Mouse (Mus musculus) intestine, postnatal 0 days (tissue): ENCODE results near the gene Ywhab. TPM values are rescaled to one million over a fixed set of nuclear protein-coding genes. Genes with fewer than 3 reads are reported as not detected.

Experiments
- ATAC-seq: fragments of 200-750 bp; cut with Nextera tagmentation; 2 replicates; pipeline ENCODE4 v1.8.0; 2017; ENCODE audit warnings: mild to moderate bottlenecking, moderate TSS enrichment, moderate library complexity
- H3K27ac ChIP-seq: fragments of 300-500 bp; sonication (generic); 2 replicates; pipeline ENCODE4 v1.5.1; 2014; ENCODE audit warnings: mild to moderate bottlenecking, low read depth, low read length, moderate library complexity
- H3K27me3 ChIP-seq: fragments of 300-500 bp; sonication (generic); replicated peaks from 2 replicates; pipeline ENCODE4 v1.6.1; 2014; ENCODE audit warnings: low read length, mixed read lengths; ENCODE audit not compliant: control insufficient read depth, insufficient read depth
- H3K36me3 ChIP-seq: fragments of 300-500 bp; sonication (generic); 2 replicates; pipeline ENCODE4 v1.6.1; 2014; ENCODE audit warnings: mild to moderate bottlenecking, moderate library complexity; ENCODE audit not compliant: control insufficient read depth, insufficient read depth
- H3K4me1 ChIP-seq: fragments of 300-500 bp; sonication (generic); replicated peaks from 2 replicates; pipeline ENCODE4 v1.6.1; 2014; ENCODE audit warnings: antibody characterized with exemption, low read length, mixed read lengths; ENCODE audit not compliant: control insufficient read depth, insufficient read depth
- H3K4me2 ChIP-seq: fragments of 300-500 bp; sonication (generic); replicated peaks from 2 replicates; pipeline ENCODE4 v1.6.1; 2014; ENCODE audit warnings: low read depth, mild to moderate bottlenecking, moderate library complexity
- H3K4me3 ChIP-seq: fragments of 300-500 bp; sonication (generic); 2 replicates; pipeline ENCODE4 v1.5.1; 2014; ENCODE audit warnings: low read depth, low read length
- H3K9ac ChIP-seq: fragments of 300-500 bp; sonication (generic); 2 replicates; pipeline ENCODE4 v1.6.1; 2014; ENCODE audit warnings: mild to moderate bottlenecking, low read depth, low read length
- H3K9me3 ChIP-seq: fragments of 300-500 bp; sonication (generic); 2 replicates; pipeline ENCODE4 v1.6.1; 2016; ENCODE audit warnings: mixed run types; ENCODE audit not compliant: control insufficient read depth
- CTCF ChIP-seq: sonication (generic); IDR thresholded peaks from 2 replicates; pipeline ENCODE4 v1.5.1; 2016; ENCODE audit warnings: low read depth, mild to moderate bottlenecking, control low read depth, antibody characterized with exemption, moderate library complexity
- WGBS: fragments of 180-500 bp; shearing (Covaris S2); extraction: QIAGEN DNeasy Blood & Tissue Kit; methylation state at CpG from one replicate; pipeline ENCODE4 v1.1.7; 2014; 5-methylcytosine and 5-hydroxymethylcytosine counted together
- polyA plus RNA-seq: library from polyadenylated mRNA; unstranded; fragments of >200 nt; fragmentation: Nextera tagmentation; extraction: Ambion mirVana; gene quantifications from 2 replicates; pipeline ENCODE4 v1.2.1, GENCODE M21; 2015

Gene Ywhab
- polyA plus RNA-seq, 1 experiment from 2014 or later, result 180 TPM

DNA sequence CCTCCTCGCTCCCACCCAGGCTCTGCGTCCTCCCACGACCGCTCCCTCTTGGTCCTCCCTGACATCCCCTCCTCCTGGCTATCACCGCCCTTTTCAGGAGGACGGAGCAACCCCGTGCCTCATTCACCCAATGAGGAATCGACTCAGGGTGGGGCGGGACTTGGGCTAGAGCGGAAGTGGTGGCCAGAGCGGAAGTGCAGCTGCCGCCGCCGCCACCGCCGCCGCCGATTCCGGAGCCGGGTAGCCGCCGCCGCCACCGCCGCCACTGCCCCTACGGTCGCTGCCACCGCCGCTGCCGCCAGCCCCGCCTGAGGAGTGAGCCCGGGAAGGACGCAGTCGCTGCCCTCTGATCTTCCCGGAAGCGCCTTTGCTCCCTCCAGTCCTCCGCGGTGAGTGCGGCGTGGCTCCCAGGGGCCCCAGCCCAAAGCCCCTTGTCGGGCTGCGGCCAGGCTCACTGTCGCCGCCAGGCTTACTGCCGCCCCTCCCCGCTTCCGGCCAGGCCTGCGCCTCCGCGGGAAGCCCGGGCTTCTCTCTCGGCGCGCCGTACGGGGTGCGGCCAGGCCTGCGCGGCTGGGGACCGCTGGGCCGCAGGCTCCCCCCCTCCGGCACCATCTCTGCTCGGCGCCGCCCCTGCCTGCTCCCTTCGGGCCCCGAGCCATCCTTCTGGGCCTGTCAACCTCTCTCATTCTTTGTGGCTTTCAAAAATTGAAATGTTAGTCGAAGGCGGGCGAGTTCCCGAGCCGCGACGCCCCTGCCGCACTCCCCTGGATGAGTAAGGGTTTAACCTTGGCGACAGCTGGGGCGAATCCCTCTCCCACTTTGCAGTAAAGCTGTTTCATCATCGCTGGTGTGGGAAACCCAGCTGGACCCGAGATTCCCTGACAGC is 460 bp downstream of the Ywhab start:
- Histone ChIP-seq H3K4me3 (peak overlapping the region; percentile 98), H3K27me3 (no peaks in the 10 kb centered on the region), H3K4me1 (0 out of 2 replicates have a peak, but pooled peaks cover 4% of the 10 kb centered on the region), H3K27ac (peak overlapping the region; percentile 99), H3K4me2 (peak overlapping the region; percentile 78), H3K36me3 (no peaks in the 10 kb centered on the region; the same call in 1 of the 2 replicates), H3K9me3 (no peaks in the 10 kb centered on the region), H3K9ac (peak overlapping the region; percentile 97)
- ATAC-seq, result peak; percentile 99
- under 1% methylated on average over 65 of the region's 79 CpGs for WGBS
- no peak for TF ChIP-seq CTCF

DNA sequence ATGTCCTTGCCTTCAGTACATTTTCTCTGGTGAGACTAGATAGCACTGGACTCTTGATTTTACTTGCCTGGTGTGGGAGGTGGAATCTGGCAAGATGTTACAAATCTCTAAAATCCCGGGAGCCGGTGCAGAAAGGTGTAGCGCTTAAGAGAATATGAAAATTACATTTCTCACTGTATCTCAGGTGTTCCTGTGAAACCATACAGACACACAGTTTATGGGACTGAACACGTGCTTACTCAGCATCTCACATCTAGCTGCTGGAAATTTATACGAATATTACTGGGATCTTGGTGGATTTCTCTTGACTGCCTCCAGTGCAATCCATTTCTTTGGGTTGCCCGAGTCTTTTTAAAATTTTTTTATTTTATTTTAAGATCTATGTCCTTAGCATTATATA is 1.5 kb downstream of the Ywhab start:
- Histone ChIP-seq H3K9ac (peak overlapping the region; percentile 97; the same call in 1 of the 2 replicates), H3K27me3 (no peaks in the 10 kb centered on the region), H3K27ac (no peak overlapping the region), H3K9me3 (no peaks in the 10 kb centered on the region), H3K4me2 (peak overlapping the region; percentile 78), H3K36me3 (no peaks in the 10 kb centered on the region; the same call in 1 of the 2 replicates), H3K4me3 (peak overlapping the region; percentile 98), H3K4me1 (0 out of 2 replicates have a peak, but pooled peaks cover 4% of the 10 kb centered on the region)
- ATAC-seq, result no peak
- WGBS, result 52% methylated on average over 6 of the region's 6 CpGs
- TF ChIP-seq CTCF, result no peak

DNA sequence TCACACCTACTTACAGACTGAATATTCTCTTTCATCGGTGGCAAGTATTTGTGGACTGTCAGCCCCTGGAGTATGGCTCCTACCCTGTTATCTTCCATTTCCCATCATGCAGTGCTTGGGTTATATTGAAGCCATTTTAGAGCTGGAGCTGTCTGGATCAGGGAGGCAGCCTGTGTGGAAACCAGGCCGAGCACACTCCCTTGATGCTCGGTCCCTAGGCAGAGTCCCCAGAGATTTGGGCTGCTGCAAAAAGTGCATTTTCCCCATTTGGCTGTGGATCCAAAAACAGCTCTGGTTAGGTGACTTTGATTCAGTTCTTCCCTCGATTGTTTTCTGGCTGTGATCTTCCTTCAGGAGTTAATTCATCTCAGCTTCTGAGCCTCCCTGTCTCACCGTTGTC is 2.1 kb downstream of the Ywhab start:
- no peak overlapping the region for H3K9ac ChIP-seq
- 0 out of 2 replicates have a peak, but pooled peaks cover 6% of the 10 kb centered on the region for H3K4me1 ChIP-seq
- H3K36me3 ChIP-seq, result no peaks in the 10 kb centered on the region; the same call in 1 of the 2 replicates
- no peak for TF ChIP-seq CTCF
- no peaks in the 10 kb centered on the region for H3K9me3 ChIP-seq
- peak overlapping the region; percentile 28 for H3K4me2 ChIP-seq
- no peaks in the 10 kb centered on the region for H3K27me3 ChIP-seq
- H3K4me3 ChIP-seq, result no peak overlapping the region
- no peak overlapping the region for H3K27ac ChIP-seq
- WGBS, result 60% methylated on average over 5 of the region's 5 CpGs
- no peak for ATAC-seq

DNA sequence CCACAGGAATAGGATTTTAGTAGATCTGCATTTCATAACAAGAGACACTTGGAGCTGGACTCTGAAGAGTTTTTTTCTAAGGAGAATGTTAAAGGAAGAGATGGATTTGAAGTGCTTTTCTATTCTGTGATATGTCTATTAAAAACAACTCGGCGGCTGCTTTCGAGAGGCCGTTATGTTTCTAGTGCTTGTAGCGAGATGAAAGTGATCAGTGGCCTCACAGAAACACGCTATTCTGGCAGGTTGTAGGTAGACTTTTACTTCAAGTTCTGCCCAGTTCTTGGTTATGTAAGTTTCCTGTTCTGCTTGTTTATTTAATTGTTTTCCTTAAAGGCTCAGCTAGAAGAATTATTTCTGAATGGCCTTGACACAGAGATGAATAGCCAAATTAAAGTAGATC is 4.2 kb downstream of the Ywhab start:
- 0 out of 2 replicates have a peak, but pooled peaks cover 6% of the 10 kb centered on the region for H3K4me1 ChIP-seq
- TF ChIP-seq CTCF, result no peak
- no peaks in the 10 kb centered on the region for H3K9me3 ChIP-seq
- no peak overlapping the region for H3K4me3 ChIP-seq
- H3K27me3 ChIP-seq, result no peaks in the 10 kb centered on the region
- ATAC-seq, result no peak
- H3K9ac ChIP-seq, result no peak overlapping the region
- H3K27ac ChIP-seq, result no peak overlapping the region
- H3K4me2 ChIP-seq, result no peak overlapping the region
- WGBS, result 85% methylated on average over 6 of the region's 6 CpGs
- no peaks in the 10 kb centered on the region; the same call in 1 of the 2 replicates for H3K36me3 ChIP-seq

DNA sequence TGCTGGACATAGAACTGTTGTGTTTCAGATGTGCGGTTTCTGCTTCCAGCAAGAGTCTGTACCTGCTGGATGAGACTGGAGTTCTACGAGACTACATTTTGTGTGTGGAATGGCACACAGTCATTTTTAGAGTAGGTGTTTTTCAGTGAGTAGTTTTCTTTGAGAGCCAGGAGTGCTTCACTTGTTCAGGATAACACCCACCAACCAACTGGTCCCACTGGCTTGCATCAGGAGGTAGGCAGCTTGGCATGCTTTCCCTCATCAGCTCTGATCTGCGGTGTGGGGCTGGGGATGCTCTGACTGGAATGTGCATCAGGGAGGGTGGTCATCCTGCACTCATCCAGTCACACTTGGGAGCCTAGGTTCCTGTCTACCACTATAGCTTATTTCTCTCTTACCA is 7.9 kb downstream of the Ywhab start:
- Histone ChIP-seq H3K9ac (no peak overlapping the region), H3K27ac (no peak overlapping the region), H3K4me1 (peaks cover 9% of the 10 kb centered on the region; the same call in 1 of the 2 replicates), H3K4me2 (no peak overlapping the region), H3K27me3 (no peaks in the 10 kb centered on the region), H3K36me3 (no peaks in the 10 kb centered on the region; the same call in 1 of the 2 replicates), H3K4me3 (no peak overlapping the region), H3K9me3 (no peaks in the 10 kb centered on the region)
- 93% methylated on average over 3 of the region's 3 CpGs for WGBS
- no peak for TF ChIP-seq CTCF
- no peak for ATAC-seq

DNA sequence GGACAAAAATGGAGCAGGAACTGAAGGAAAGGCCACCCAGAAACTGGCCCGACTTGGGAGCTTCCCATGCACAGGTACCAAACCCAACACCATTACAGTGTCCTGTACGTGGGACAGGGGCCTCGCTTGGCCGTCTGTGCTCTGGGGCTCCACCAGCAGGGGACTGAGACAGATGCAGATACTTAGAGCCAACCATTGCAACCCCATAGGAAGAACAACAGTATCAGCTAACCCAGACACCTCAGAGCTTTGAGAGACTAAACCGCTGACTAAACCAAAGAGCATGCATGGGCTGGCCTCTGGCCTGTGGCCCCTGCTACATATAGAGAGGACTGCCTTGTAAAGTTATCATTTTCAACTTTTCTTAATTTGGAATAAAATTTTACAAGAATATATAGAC is 9.7 kb downstream of the Ywhab start:
- Histone ChIP-seq H3K4me1 (peaks cover 9% of the 10 kb centered on the region; the same call in 1 of the 2 replicates), H3K27me3 (no peaks in the 10 kb centered on the region), H3K36me3 (no peaks in the 10 kb centered on the region; the same call in 1 of the 2 replicates), H3K9ac (no peak overlapping the region), H3K4me3 (no peak overlapping the region), H3K9me3 (no peaks in the 10 kb centered on the region), H3K4me2 (no peak overlapping the region), H3K27ac (no peak overlapping the region; the same call in 1 of the 2 replicates)
- no peak for ATAC-seq
- 78% methylated on average over 5 of the region's 5 CpGs for WGBS
- TF ChIP-seq CTCF, result 0 out of 2 replicates have a peak, but pooled peaks have one; percentile 14
